Mouse (Mus musculus): ENCODE results near the gene Rho. TPM values are rescaled to one million over a fixed set of nuclear protein-coding genes. Genes with fewer than 3 reads are reported as not detected.

The Rho gene
- polyA plus RNA-seq, 1 experiment from 2014 or later: 0.17 TPM

DNA sequence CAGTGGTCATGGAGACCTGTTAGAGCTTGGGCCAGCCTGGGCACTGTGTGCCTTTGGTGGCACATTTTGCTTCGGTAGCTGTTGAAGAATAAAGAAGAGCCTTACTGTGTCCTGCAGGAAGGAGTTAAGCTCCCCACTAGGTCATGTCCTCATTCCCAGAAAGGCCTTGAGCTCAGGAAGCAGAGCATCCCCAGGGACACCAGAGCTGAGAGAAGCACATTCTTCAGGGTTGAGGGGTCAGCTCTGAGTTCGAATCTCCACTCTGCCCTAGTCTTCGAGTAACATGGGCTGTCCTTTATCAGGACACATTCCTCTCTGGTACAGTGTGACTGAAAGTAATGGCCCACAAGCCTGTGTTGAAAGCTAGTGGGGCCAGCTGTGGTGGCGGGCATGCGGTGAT lies 11.7 kb upstream of the Rho start:
- no peak overlapping the region for H3K4me3 ChIP-seq
- H3K4me1 ChIP-seq: peaks cover 7% of the 10 kb centered on the region; the same call in 1 of the 2 replicates
- no peak for DNase-seq (ENCODE audit: low spot score)
- no peaks in the 10 kb centered on the region for H3K9me3 ChIP-seq (replicated peaks)
- H3K36me3 ChIP-seq: peaks cover 23% of the 10 kb centered on the region
- no peak overlapping the region for H3K27ac ChIP-seq (replicated peaks)
- WGBS: 91% methylated on average over 5 of the region's 5 CpGs
- H3K27me3 ChIP-seq (ENCODE audit: low read depth, poor library complexity, severe bottlenecking): no peaks in the 10 kb centered on the region

GRCm38 (mm10) chr6:115924829-115925228 lies 6.7 kb upstream of the Rho start:
- Histone ChIP-seq H3K9me3 (replicated peaks) (no peaks in the 10 kb centered on the region), H3K36me3 (0 out of 2 replicates have a peak, but pooled peaks cover 3% of the 10 kb centered on the region), H3K4me1 (peaks cover 29% of the 10 kb centered on the region), H3K27me3 (ENCODE audit: low read depth, poor library complexity, severe bottlenecking) (no peaks in the 10 kb centered on the region), H3K4me3 (no peak overlapping the region), H3K27ac (replicated peaks) (no peak overlapping the region)
- WGBS: 59% methylated on average over 6 of the region's 6 CpGs
- no peak for DNase-seq (ENCODE audit: low spot score)

GRCm38 (mm10) chr6:115926416-115926815 lies 5.1 kb upstream of the Rho start:
- no peaks in the 10 kb centered on the region for H3K9me3 ChIP-seq (replicated peaks)
- H3K4me3 ChIP-seq: no peak overlapping the region
- WGBS: 83% methylated on average over 10 of the region's 10 CpGs
- no peaks in the 10 kb centered on the region for H3K27me3 ChIP-seq (ENCODE audit: low read depth, poor library complexity, severe bottlenecking)
- H3K36me3 ChIP-seq: 0 out of 2 replicates have a peak, but pooled peaks cover 3% of the 10 kb centered on the region
- peaks cover 35% of the 10 kb centered on the region for H3K4me1 ChIP-seq
- DNase-seq (ENCODE audit: low spot score): no peak
- no peak overlapping the region for H3K27ac ChIP-seq (replicated peaks)

DNA sequence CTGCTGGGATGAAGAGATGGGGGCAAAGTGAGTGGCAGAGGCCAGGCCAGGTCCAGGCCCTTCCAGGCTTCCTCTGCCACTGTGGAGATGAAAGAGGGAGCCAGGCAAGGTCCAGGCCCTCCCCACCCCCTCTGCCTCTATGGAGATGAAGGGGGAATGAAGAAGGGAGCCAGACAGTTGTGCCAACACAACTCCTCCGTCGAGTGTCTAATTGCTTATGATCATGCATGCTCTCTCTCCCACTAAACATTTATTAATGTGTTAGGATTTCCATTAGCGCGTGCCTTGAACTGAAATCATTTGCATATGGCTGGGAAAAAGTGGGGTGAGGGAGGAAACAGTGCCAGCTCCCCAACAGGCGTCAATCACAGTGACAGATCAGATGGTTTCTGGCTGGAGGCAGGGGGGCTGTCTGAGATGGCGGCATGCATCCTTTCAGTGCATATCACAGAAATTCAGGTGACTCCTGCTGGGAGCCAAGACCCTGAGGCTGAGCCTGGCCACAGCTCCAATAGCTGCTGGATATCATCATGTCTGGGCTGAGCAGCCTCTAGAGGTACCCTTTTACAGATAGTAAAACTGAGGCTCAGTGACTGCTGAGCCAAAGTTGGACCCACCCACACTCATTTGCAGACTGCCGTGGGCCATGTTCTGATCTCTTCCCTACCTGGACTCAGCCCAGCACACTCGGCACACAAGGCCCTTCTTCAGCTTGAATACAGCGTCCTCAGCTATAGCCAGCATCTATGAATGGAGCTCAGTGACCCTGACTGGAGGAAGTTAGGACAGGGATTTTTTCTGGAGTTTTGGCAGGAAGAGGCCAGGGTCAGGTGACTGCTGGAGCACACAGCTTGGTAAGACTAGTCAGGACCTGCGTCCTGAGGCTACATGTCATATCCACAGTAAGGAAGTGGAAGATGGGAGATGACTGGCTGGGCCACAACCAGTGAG lies 4.0 kb upstream of the Rho start:
- Histone ChIP-seq H3K27ac (replicated peaks) (peak overlapping the region; percentile 20; the same call in 1 of the 2 replicates), H3K4me1 (peaks cover 35% of the 10 kb centered on the region), H3K9me3 (replicated peaks) (no peaks in the 10 kb centered on the region), H3K36me3 (0 out of 2 replicates have a peak, but pooled peaks cover 3% of the 10 kb centered on the region), H3K27me3 (ENCODE audit: low read depth, poor library complexity, severe bottlenecking) (no peaks in the 10 kb centered on the region), H3K4me3 (no peak overlapping the region)
- WGBS: 84% methylated on average over 10 of the region's 10 CpGs
- DNase-seq (ENCODE audit: low spot score): no peak

- Histone ChIP-seq H3K27me3 (ENCODE audit: low read depth, poor library complexity, severe bottlenecking) (no peaks in the 10 kb centered on the region), H3K36me3 (no peaks in the 10 kb centered on the region), H3K27ac (replicated peaks) (0 out of 2 replicates have a peak overlapping the region, but pooled peaks have one; percentile 18), H3K4me1 (peaks cover 27% of the 10 kb centered on the region), H3K9me3 (replicated peaks) (no peaks in the 10 kb centered on the region), H3K4me3 (no peak overlapping the region)
- no peak for DNase-seq (ENCODE audit: low spot score)
- 70% methylated on average over 5 of the region's 5 CpGs for WGBS
Observed at GRCm38 (mm10) chr6:115930018-115930417, 1.5 kb upstream of the Rho start.

DNA sequence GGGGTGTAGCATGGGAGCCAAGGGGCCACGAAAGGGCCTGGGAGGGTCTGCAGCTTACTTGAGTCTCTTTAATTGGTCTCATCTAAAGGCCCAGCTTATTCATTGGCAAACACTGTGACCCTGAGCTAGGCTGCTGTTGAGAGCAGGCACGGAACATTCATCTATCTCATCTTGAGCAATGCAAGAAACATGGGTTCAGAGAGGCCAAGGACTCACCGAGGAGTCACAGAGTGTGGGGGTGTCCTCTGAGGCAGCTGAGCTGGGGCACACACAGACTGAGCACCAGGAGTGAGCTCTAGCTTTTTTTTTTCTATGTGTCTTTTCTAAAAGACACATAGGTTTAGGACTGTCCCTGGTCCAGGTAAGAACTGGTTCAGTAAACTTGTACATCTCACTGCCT lies 843 bp downstream of the Rho start:
- H3K9me3 ChIP-seq (replicated peaks): no peaks in the 10 kb centered on the region
- no peak overlapping the region for H3K4me3 ChIP-seq
- peaks cover 24% of the 10 kb centered on the region for H3K4me1 ChIP-seq
- no peak for DNase-seq (ENCODE audit: low spot score)
- H3K27me3 ChIP-seq (ENCODE audit: low read depth, poor library complexity, severe bottlenecking): no peaks in the 10 kb centered on the region
- no peak overlapping the region for H3K27ac ChIP-seq (replicated peaks)
- 91% methylated on average over 3 of the region's 3 CpGs for WGBS
- H3K36me3 ChIP-seq: no peaks in the 10 kb centered on the region

- Histone ChIP-seq H3K4me1 (peaks cover 7% of the 10 kb centered on the region), H3K27me3 (ENCODE audit: low read depth, poor library complexity, severe bottlenecking) (no peaks in the 10 kb centered on the region), H3K36me3 (no peaks in the 10 kb centered on the region), H3K4me3 (no peak overlapping the region), H3K9me3 (replicated peaks) (no peaks in the 10 kb centered on the region), H3K27ac (replicated peaks) (no peak overlapping the region)
- DNase-seq (ENCODE audit: low spot score): no peak
- 86% methylated on average over 8 of the region's 8 CpGs for WGBS
Observed at GRCm38 (mm10) chr6:115935544-115935943, 4.0 kb downstream of the Rho start.

DNA sequence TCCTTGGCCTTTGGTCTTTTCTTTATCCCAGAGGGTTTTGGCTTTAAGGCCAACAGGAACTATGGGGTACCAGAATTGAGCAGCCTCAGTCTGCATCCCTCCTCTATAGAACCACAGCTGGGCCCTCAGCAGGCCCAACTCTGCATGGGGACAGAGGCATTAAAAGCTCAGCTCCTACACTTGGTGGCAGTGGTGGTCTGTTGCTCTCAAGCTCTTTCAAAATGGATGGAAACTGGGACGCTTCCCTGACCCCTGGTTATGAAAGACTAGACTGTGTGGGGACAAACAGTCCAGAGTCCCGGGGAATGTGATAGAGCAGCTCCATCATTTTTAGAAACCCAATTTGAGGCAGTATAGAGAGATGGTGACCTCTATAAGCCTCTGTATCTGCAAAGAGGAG lies 6.5 kb downstream of the Rho start:
- Histone ChIP-seq H3K27me3 (ENCODE audit: low read depth, poor library complexity, severe bottlenecking) (no peaks in the 10 kb centered on the region), H3K9me3 (replicated peaks) (no peaks in the 10 kb centered on the region), H3K27ac (replicated peaks) (no peak overlapping the region), H3K4me3 (no peak overlapping the region), H3K4me1 (peaks cover 13% of the 10 kb centered on the region), H3K36me3 (no peaks in the 10 kb centered on the region)
- WGBS: 86% methylated on average over 2 of the region's 2 CpGs
- no peak for DNase-seq (ENCODE audit: low spot score)

- no peaks in the 10 kb centered on the region for H3K9me3 ChIP-seq (replicated peaks)
- 89% methylated on average over 1 of the region's 1 CpGs for WGBS
- DNase-seq (ENCODE audit: low spot score): no peak
- H3K27me3 ChIP-seq (ENCODE audit: low read depth, poor library complexity, severe bottlenecking): no peaks in the 10 kb centered on the region
- H3K27ac ChIP-seq (replicated peaks): no peak overlapping the region
- peaks cover 13% of the 10 kb centered on the region for H3K4me1 ChIP-seq
- no peaks in the 10 kb centered on the region for H3K36me3 ChIP-seq
- H3K4me3 ChIP-seq: no peak overlapping the region
Observed at GRCm38 (mm10) chr6:115938798-115939197, 7.2 kb downstream of the Rho start.

DNA sequence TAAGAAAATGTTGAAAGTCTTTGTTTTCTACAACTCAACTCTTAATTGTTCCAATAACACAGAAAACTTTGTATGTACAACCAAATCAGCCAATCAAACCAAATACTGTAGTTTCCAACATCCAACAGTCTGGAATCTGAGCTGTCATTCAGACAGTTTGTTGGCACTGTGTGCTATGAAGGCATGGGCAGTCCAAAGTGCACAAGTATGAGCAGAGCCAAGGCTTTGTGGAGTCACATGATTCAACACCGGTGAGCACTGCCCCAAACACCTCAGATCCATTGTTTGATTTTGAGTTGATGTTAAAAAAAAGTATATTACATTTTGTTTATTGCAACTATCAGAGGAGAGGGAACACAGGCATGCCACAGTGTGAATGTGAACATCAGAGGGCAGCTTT lies 9.1 kb downstream of the Rho start:
- Histone ChIP-seq H3K27ac (replicated peaks) (no peak overlapping the region), H3K9me3 (replicated peaks) (no peaks in the 10 kb centered on the region), H3K27me3 (ENCODE audit: low read depth, poor library complexity, severe bottlenecking) (no peaks in the 10 kb centered on the region), H3K4me1 (peaks cover 13% of the 10 kb centered on the region), H3K4me3 (no peak overlapping the region), H3K36me3 (no peaks in the 10 kb centered on the region)
- no peak for DNase-seq (ENCODE audit: low spot score)
- WGBS: 85% methylated on average over 1 of the region's 1 CpGs

DNA sequence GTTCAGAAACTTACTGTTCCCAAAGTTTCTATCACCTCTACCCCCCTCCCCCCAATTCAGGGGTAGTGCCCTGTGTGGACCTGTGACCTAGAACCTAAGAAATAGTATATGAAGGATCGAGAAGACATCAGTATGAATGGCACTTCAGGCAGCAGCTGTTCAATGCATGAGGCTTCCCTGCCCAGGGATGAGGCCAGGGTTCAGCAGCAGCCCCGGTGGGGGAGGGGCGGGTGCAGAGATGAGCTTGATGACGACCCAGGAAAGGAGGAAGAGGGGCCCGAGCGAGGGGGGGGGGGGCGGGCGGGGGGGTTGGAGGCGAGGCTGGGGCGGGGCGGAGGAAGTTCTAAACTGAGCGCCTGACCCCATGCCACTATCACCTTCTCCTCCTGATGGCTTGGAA lies 9.6 kb downstream of the Rho start:
- H3K36me3 ChIP-seq: no peaks in the 10 kb centered on the region
- peak; percentile 54 for DNase-seq (ENCODE audit: low spot score)
- 25% methylated on average over 6 of the region's 12 CpGs for whole genome bisulfite sequencing
- H3K4me3 ChIP-seq: no peak overlapping the region
- no peaks in the 10 kb centered on the region for H3K27me3 ChIP-seq (ENCODE audit: low read depth, poor library complexity, severe bottlenecking)
- peaks cover 13% of the 10 kb centered on the region for H3K4me1 ChIP-seq
- no peak overlapping the region for H3K27ac ChIP-seq (replicated peaks)
- H3K9me3 ChIP-seq (replicated peaks): no peaks in the 10 kb centered on the region

DNA sequence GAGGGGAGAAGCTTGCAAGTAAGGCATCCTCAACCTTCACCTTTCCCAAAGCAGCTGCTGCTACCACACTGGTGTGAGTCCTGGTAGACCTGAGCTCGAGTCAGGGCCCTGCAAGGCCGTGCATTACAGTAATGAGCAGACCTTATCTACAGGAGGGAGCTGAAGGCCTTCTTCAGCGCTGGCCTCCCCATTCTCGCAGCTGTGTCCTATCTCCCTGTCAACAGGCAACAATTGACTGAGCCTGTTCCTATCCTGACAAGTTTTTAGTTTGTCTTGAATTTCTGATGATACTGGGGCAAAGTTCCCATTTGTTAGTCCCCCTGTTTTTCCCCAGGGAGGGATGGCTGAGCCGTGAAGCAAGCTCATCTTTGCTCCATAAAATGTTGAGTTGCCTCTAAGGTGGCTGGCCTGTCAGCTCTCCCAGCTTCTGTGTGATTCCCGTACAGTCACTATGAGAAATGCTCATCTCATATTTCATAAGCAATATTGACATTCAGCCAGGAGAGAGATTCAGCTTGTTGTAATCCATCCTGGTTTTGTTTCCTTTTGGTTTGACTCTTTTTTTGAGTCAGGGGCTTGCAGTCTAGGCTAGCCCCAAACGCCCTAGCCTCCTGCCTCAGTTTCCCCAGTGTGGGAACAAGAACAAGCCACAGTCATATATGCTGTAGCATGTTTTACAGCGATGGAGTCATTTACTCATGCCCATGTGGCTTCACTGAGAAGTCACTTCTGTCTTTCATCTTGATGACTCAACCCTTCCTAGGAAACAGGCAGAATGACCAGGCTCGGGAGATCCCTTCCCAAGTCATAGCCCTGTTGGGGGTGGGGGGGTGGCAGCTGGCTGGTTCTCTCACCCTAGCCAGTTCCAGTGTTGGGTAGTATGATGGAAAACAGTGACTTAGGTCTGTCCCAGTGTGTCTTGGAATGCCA lies 12.2 kb downstream of the Rho start:
- 82% methylated on average over 9 of the region's 9 CpGs for WGBS
- H3K4me1 ChIP-seq: peaks cover 12% of the 10 kb centered on the region
- DNase-seq (ENCODE audit: low spot score): no peak
- H3K27me3 ChIP-seq (ENCODE audit: low read depth, poor library complexity, severe bottlenecking): no peaks in the 10 kb centered on the region
- no peak overlapping the region for H3K4me3 ChIP-seq
- no peak overlapping the region for H3K27ac ChIP-seq (replicated peaks)
- no peaks in the 10 kb centered on the region for H3K36me3 ChIP-seq
- no peaks in the 10 kb centered on the region for H3K9me3 ChIP-seq (replicated peaks)
